Mouse (Mus musculus) ES-Bruce4 (cell line): Measurements from ENCODE around the gene Cmbl. TPM values are rescaled to one million over a fixed set of nuclear protein-coding genes. Genes with fewer than 3 reads are reported as not detected.

Experiments used
- H3K27ac ChIP-seq: 2 replicates; pipeline ENCODE4 v1.5.1; 2012; ENCODE audit warnings: low read length, inconsistent platforms; ENCODE audit not compliant: insufficient read depth
- H3K27me3 ChIP-seq: 2 replicates; pipeline ENCODE4 v1.6.1; 2012; ENCODE audit warnings: mild to moderate bottlenecking, low read length, inconsistent platforms; ENCODE audit not compliant: control insufficient read depth, poor library complexity, insufficient read depth, severe bottlenecking
- H3K36me3 ChIP-seq: 2 replicates; pipeline ENCODE4 v1.6.1; 2012; ENCODE audit warnings: inconsistent platforms, mild to moderate bottlenecking, low read length, moderate library complexity; ENCODE audit not compliant: control insufficient read depth, poor library complexity, insufficient read depth, severe bottlenecking
- H3K4me1 ChIP-seq: one replicate; pipeline ENCODE4 v1.8.1; 2011; ENCODE audit warnings: low read length; ENCODE audit not compliant: control insufficient read depth, insufficient read depth
- H3K4me3 ChIP-seq: 2 replicates; pipeline ENCODE4 v1.5.1; 2011; ENCODE audit warnings: low read depth, mild to moderate bottlenecking, low read length
- H3K9ac ChIP-seq: 2 replicates; pipeline ENCODE4 v1.6.1; 2012; ENCODE audit warnings: low read depth, mild to moderate bottlenecking, inconsistent platforms; ENCODE audit not compliant: poor library complexity, severe bottlenecking
- H3K9me3 ChIP-seq: replicated peaks from 2 replicates; pipeline ENCODE4 v1.6.1; 2012; ENCODE audit warnings: mild to moderate bottlenecking, low read length, inconsistent platforms; ENCODE audit not compliant: control insufficient read depth, poor library complexity, insufficient read depth, severe bottlenecking
- CTCF ChIP-seq: IDR thresholded peaks from one replicate; pipeline ENCODE4 v1.8.1; 2011; ENCODE audit warnings: low read depth, low read length
- EP300 ChIP-seq: IDR thresholded peaks from 2 replicates; pipeline ENCODE4 v1.6.1; 2011; ENCODE audit warnings: low read depth, low read length; ENCODE audit not compliant: insufficient read depth
- POLR2A ChIP-seq: IDR thresholded peaks from one replicate; pipeline ENCODE4 v1.8.1; 2011; ENCODE audit warnings: low read length; ENCODE audit not compliant: insufficient read depth
- polyA plus RNA-seq: library from polyadenylated mRNA; stranded (reverse); fragments of >200 nt; gene quantifications from 2 replicates; pipeline ENCODE4 v1.2.4, GENCODE M21; 2011; ENCODE audit warnings: low read depth; ENCODE audit not compliant: missing spikeins, insufficient read depth, insufficient read length

Cmbl gene
- polyA plus RNA-seq, 1 experiment: not detected

DNA sequence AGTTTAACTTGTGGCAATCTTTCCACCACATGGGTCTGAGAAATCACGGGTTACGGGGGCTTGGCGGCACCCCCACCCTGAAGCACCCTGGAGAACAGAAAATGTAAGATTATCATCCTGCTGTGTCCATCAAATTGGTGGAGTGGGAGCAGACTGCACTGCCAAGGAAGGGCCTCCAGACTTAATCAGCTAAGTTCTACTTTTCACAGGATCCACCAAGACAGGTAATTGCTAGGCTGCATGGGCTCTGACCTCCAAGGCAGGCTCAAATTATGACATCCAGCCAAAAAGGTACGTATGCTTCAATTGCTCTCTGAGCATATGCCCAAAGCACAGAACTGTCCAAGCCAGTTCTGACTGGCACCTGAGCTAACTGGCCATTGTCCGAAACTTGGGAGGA is 25.0 kb downstream of the Cmbl start:
- Histone ChIP-seq H3K9me3 (no peaks in the 10 kb centered on the region), H3K4me3 (no peak overlapping the region), H3K9ac (no peak overlapping the region), H3K27ac (no peak overlapping the region), H3K36me3 (peaks cover 55% of the 10 kb centered on the region), H3K4me1 (no peaks in the 10 kb centered on the region), H3K27me3 (no peaks in the 10 kb centered on the region)
- TF ChIP-seq EP300: no peak
- TF ChIP-seq CTCF: no peak
- no peak for TF ChIP-seq POLR2A

DNA sequence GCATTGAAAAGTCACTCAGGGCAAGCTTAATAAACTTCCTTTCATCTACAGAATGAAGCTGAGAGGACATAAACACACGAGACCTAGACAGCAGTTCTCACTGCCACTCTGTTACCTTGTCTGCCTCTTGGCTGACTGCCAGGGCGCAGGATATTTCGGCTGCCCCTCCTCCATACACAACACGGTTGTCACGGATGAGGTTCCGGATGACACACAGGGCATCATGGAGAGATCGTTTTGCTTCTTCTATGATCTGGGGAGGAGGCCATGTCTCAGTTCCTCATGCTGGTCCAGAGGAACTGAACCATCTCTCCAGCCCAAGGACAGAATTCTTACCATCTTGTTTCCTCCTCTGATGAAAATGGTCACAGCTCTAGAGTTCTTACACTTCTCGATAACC is 27.3 kb downstream of the Cmbl start:
- Histone ChIP-seq H3K4me1 (no peaks in the 10 kb centered on the region), H3K4me3 (no peak overlapping the region), H3K27ac (no peak overlapping the region), H3K36me3 (peaks cover 78% of the 10 kb centered on the region), H3K27me3 (no peaks in the 10 kb centered on the region), H3K9ac (no peak overlapping the region), H3K9me3 (no peaks in the 10 kb centered on the region)
- TF ChIP-seq POLR2A (no peak), EP300 (no peak), CTCF (no peak)

DNA sequence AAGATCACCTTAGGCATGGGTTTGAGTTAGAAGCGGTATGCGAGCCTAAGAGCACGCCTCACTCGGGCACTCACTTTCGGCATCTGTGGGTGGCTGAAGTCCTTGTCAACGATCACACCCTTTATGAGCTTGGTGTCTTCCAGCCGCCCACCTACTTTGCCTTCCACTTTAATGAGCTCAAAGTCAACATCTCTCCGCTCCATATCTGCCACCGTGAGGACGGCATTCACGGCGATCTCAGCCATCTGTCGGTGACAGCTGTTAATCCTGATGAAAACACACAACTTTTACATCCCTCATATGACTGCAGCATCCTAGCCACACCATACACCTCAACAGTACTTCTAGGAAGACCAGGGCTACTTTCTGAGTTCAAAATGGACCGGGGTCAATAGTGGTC is 29.1 kb downstream of the Cmbl start:
- no peaks in the 10 kb centered on the region for H3K4me1 ChIP-seq
- peaks cover 84% of the 10 kb centered on the region for H3K36me3 ChIP-seq

DNA sequence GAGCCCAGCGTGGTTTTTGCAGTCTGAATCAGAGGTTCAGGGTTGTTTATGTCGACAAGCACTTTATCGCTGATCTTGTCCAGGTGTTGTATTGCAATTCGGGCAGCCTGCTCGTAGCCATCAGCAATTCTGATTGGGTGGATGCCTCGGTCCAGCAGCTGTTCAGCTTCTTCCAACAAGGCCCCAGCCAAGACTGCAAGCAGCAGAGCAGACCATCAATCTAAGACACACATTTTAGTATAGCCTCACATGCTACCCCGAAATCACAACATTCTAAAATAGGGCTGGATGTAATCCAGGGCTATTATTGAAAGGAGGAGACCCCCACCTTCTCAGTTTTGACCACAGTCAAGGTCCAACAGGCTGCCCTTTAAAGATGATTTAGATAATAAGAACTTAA is 30.5 kb downstream of the Cmbl start:
- TF ChIP-seq POLR2A (no peak), EP300 (no peak), CTCF (no peak)
- Histone ChIP-seq H3K9ac (no peak overlapping the region), H3K27ac (no peak overlapping the region), H3K36me3 (peaks cover 74% of the 10 kb centered on the region), H3K9me3 (no peaks in the 10 kb centered on the region), H3K4me1 (no peaks in the 10 kb centered on the region), H3K4me3 (no peak overlapping the region), H3K27me3 (no peaks in the 10 kb centered on the region)

More for the DNA sequence above, 29.1 kb downstream of the Cmbl start:
- no peaks in the 10 kb centered on the region for H3K9me3 ChIP-seq
- no peaks in the 10 kb centered on the region for H3K27me3 ChIP-seq
- H3K4me3 ChIP-seq: no peak overlapping the region
- H3K27ac ChIP-seq: no peak overlapping the region
- no peak for TF ChIP-seq POLR2A
- TF ChIP-seq CTCF: no peak
- no peak for TF ChIP-seq EP300
- H3K9ac ChIP-seq: no peak overlapping the region

DNA sequence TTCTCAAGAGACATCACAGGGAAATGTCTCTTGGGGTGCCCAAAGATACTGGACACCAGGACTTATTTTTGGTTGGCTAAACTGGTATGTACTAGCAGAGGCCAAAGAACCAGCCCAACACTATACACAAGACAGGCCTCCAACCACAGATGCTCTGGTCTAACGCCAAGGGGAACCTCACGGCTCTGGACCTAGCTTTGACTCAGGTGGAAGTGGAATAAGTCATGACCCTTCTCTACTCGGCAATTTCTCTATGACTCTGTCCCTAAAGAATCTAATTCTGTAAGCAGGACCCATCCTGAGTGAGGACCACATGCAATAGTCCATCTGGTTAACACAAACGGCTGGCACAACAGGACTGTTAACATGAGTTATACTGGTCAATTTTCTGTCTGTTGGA is 34.6 kb downstream of the Cmbl start:
- Histone ChIP-seq H3K27ac (no peak overlapping the region), H3K9me3 (no peaks in the 10 kb centered on the region), H3K27me3 (no peaks in the 10 kb centered on the region), H3K36me3 (peaks cover 32% of the 10 kb centered on the region), H3K9ac (0 out of 2 replicates have a peak overlapping the region, but pooled peaks have one; percentile 13), H3K4me1 (no peaks in the 10 kb centered on the region), H3K4me3 (no peak overlapping the region)
- TF ChIP-seq CTCF (no peak), EP300 (no peak), POLR2A (no peak)

DNA sequence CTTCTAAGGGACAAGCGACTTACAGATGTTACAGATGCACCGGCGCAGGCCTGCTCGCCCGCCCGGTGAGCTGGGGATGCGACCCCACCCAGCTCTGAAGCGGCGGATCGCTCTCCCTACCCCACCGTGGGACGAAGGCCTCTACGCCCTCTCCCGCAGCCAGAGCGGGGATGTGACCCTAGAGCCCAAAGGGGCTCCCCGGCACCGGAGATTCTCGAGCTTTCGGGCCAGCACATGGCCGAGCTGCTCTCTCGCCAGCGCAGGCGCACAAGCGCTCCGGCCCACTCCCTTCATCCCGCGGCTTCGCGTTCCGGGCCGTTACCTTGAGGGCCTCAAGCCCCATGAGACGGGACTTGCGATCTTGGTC is 36.1 kb downstream of the Cmbl start:
- TF ChIP-seq POLR2A (no peak), CTCF (no peak), EP300 (no peak)
- Histone ChIP-seq H3K9ac (peak overlapping the region; percentile 86), H3K27me3 (no peaks in the 10 kb centered on the region)

More for the DNA sequence above, 36.1 kb downstream of the Cmbl start:
- no peaks in the 10 kb centered on the region for H3K4me1 ChIP-seq
- no peaks in the 10 kb centered on the region for H3K9me3 ChIP-seq
- H3K27ac ChIP-seq: no peak overlapping the region; the same call in 1 of the 2 replicates
- H3K4me3 ChIP-seq: peak overlapping the region; percentile 97
- peaks cover 19% of the 10 kb centered on the region for H3K36me3 ChIP-seq
